Mouse (Mus musculus): ENCODE measurements at regions not wholly inside any gene's neighbourhood (a gene's known extent, or its start where the extent isn't known, plus 50 kb on each side); places are given as distances from the start of the nearest gene placed in this dataset.

- Histone ChIP-seq H3K27me3 (ENCODE audit: insufficient read depth, low read length) (no peaks in the 10 kb centered on the region), H3K36me3 (ENCODE audit: insufficient read depth, low read length) (no peaks in the 10 kb centered on the region), H3K27ac (ENCODE audit: low read depth, low read length) (no peak overlapping the region), H3K9me3 (ENCODE audit: low read length) (no peaks in the 10 kb centered on the region), H3K4me3 (ENCODE audit: low read depth, low read length) (no peak overlapping the region), H3K4me1 (ENCODE audit: insufficient read depth, low read length) (no peaks in the 10 kb centered on the region), H3K4me2 (ENCODE audit: low read depth, low read length, poor library complexity, severe bottlenecking) (no peak overlapping the region), H3K9ac (replicated peaks; ENCODE audit: low read length, poor library complexity, severe bottlenecking) (no peak overlapping the region)
- ATAC-seq (ENCODE audit: low FRiP score) (no peak), DNase-seq (ENCODE audit: low spot score) (no peak)
- 78% methylated on average over 3 of the region's 3 CpGs for WGBS
- TF ChIP-seq CTCF (IDR thresholded peaks at IDR 0.05), result no peak
Observed at GRCm38 (mm10) chr13:81041646-81042045, 158.5 kb downstream of the Arrdc3 start.
